Mouse (Mus musculus): ENCODE data around the gene Gpatch8.

DNA sequence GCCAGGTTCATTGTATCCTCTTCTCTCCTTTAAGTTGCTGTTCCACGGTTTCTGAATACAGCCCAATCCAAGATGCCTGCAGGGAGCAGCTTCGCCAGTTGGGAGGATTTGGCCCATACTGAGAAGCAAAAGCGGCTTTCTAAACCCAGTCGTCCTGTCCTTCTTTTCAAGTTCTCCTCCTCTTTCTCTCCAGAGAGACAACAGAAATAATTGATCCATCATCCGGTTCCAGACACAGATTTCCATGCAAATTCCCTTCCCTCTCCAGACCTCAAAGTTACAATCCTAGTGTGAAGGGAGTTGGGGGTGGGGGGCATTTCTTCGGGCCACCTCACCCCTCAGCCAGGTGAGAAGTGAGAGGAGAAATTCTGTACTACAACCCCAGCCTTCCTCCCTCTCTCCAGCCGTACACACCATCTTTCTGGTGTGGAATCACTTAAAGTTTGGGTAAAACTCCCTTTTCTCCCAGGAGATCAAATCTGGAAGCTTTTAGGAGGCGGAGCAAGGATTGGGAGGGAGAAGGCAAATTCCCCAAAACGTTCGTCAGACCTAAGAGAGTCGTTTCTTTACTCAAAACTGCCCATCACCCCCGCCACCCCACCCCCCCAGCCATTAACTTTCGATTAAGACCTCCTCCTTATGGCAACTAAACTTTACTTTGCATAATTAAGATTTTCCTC lies 46.8 kb upstream of the Gpatch8 start:
- no peak for TF ChIP-seq POLR2A (IDR thresholded peaks at IDR 0.05; ENCODE audit: extremely low read depth, insufficient read depth, low read length)
- no peak for TF ChIP-seq CTCF (IDR thresholded peaks at IDR 0.05; ENCODE audit: extremely low read depth, insufficient read depth, low read length)
